Mouse (Mus musculus) small intestine, adult 2 months (tissue): ENCODE results near the gene Podxl2.

Experiments used
- CTCF ChIP-seq: fragments of 200-500 bp; IDR thresholded peaks from 2 replicates; pipeline ENCODE4 v1.5.1; 2012; ENCODE audit warnings: low read depth, mild to moderate bottlenecking, control low read depth, inconsistent platforms, low read length, moderate library complexity, mixed read lengths; ENCODE audit not compliant: insufficient replicate concordance, insufficient read length; ENCODE audit errors: extremely low read depth
- POLR2A ChIP-seq: fragments of 200-500 bp; IDR thresholded peaks from 2 replicates; pipeline ENCODE4 v1.6.1; 2012; ENCODE audit warnings: low read depth, mild to moderate bottlenecking, control low read depth, inconsistent platforms, low read length, moderate library complexity

GRCm38 (mm10) chr6:88800191-88800590, 74.7 kb downstream of the Podxl2 start:
- TF ChIP-seq CTCF, result no peak
- no peak for TF ChIP-seq POLR2A
